Mouse (Mus musculus) megakaryocyte, embryonic 14.5 days (primary cell): ENCODE measurements around the gene Agxt2.

Source experiments
- FLI1 ChIP-seq: IDR thresholded peaks from 2 replicates; pipeline ENCODE4 v1.6.1; 2012; ENCODE audit warnings: low read length, inconsistent platforms, mixed read lengths
- GATA1 ChIP-seq: IDR thresholded peaks from 3 replicates; pipeline ENCODE4 v1.6.1; 2012; ENCODE audit warnings: mixed read lengths, low read length, inconsistent platforms, borderline replicate concordance

GRCm38 (mm10) chr15:10313522-10314455 is 44.5 kb upstream of the Agxt2 start:
- TF ChIP-seq FLI1, result no peak
- TF ChIP-seq GATA1, result no peak
